Mouse (Mus musculus) embryonic facial prominence, embryonic 12.5 days (tissue): Measurements from ENCODE around the gene Cav3. TPM values are rescaled to one million over a fixed set of nuclear protein-coding genes. Genes with fewer than 3 reads are reported as not detected.

ENCODE experiments used
- ATAC-seq: fragments of 200-750 bp; cut with Nextera tagmentation; 2 replicates; pipeline ENCODE4 v1.8.0; 2017; ENCODE audit not compliant: insufficient number of reproducible peaks, insufficient read depth, low FRiP score, low TSS enrichment
- H3K27ac ChIP-seq: fragments of 300-500 bp; sonication (generic); 2 replicates; pipeline ENCODE4 v1.5.1; 2016; ENCODE audit warnings: mild to moderate bottlenecking
- H3K27me3 ChIP-seq: fragments of 300-500 bp; sonication (generic); 2 replicates; pipeline ENCODE4 v1.6.1; 2016; ENCODE audit warnings: mild to moderate bottlenecking, moderate library complexity
- H3K36me3 ChIP-seq: fragments of 300-500 bp; sonication (generic); 2 replicates; pipeline ENCODE4 v1.6.1; 2016; ENCODE audit warnings: mild to moderate bottlenecking
- H3K4me1 ChIP-seq: fragments of 300-500 bp; sonication (generic); 2 replicates; pipeline ENCODE4 v1.6.1; 2016
- H3K4me2 ChIP-seq: fragments of 300-500 bp; sonication (generic); replicated peaks from 2 replicates; pipeline ENCODE4 v1.6.1; 2016; ENCODE audit warnings: mild to moderate bottlenecking, moderate library complexity
- H3K4me3 ChIP-seq: fragments of 300-500 bp; sonication (generic); 2 replicates; pipeline ENCODE4 v1.5.1; 2016; ENCODE audit warnings: mild to moderate bottlenecking
- H3K9ac ChIP-seq: fragments of 300-500 bp; sonication (generic); 2 replicates; pipeline ENCODE4 v1.6.1; 2016; ENCODE audit warnings: mild to moderate bottlenecking, moderate library complexity
- H3K9me3 ChIP-seq: fragments of 300-500 bp; sonication (generic); 2 replicates; pipeline ENCODE4 v1.6.1; 2016; ENCODE audit warnings: mild to moderate bottlenecking, moderate library complexity
- WGBS: fragments of 180-500 bp; shearing (Covaris S2); methylation state at CpG from one replicate; pipeline ENCODE4 v1.1.7; 2016; 5-methylcytosine and 5-hydroxymethylcytosine counted together
- polyA plus RNA-seq: library from polyadenylated mRNA; unstranded; fragments of >200 nt; fragmentation: Nextera tagmentation; extraction: Ambion mirVana; gene quantifications from 2 replicates; pipeline ENCODE4 v1.2.1, GENCODE M21; 2016

The Cav3 gene
- polyA plus RNA-seq, 1 experiment from 2014 or later = 1.2 TPM

DNA sequence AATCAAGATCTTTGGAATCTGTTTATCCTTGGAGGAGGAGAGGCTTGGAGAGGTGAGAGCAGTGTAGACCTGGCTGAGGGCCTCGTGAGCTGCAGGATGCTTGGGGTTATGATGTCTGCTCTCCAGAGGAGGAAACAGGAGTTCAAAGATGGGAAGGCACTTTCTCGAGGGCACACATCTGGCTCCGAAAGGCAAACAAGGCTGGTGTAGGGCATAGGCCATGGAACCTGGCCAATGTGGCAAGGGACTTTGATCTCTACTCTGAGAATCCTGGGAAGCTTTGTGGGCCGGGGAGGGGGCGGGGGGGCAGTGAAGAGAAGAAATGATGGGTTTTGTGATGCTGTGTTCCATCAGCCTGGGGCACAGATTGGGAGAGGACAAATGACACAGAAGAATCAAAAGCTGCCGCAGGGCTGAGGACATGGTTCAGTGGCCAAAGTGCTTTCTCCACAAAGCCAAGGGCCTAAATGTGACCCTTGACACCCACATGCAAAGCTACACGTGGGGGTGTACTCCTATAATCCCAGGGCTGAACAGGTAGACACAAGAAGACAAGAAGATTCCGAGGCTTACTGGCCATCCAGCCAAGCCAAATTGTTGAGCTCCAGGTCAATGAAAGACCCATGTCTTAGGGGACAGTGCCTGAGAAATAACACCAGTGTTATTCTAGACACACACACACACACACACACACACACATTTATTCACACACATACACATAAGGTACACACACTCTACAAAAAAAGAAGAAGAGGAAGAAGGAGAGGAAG lies 37.2 kb downstream of the Cav3 start:
- Histone ChIP-seq H3K4me1 (0 out of 2 replicates have a peak, but pooled peaks cover 3% of the 10 kb centered on the region), H3K9me3 (no peaks in the 10 kb centered on the region), H3K36me3 (no peaks in the 10 kb centered on the region), H3K4me2 (no peak overlapping the region), H3K4me3 (no peak overlapping the region), H3K27ac (no peak overlapping the region), H3K27me3 (no peaks in the 10 kb centered on the region), H3K9ac (no peak overlapping the region)
- 68% methylated on average over 8 of the region's 8 CpGs for WGBS
- ATAC-seq = no peak

DNA sequence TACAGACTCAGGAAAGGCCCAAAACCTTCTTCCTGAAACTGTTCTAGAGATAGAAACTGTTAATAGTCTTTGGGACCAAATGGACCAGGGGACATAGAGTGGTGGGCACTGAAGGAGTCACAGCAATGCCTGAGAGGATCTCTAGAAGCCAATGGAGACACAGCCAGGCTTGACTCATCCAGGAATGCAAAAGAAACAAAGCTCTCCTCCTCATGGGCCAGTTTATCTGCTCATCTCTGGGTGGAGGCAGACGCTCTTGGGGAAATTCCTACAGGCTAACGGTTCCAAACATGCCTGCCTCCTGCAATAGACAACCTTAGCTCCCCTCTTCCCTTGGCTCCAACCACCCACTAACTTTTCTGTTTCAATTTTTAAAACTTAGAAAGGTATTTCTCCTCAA lies 38.2 kb downstream of the Cav3 start:
- H3K9me3 ChIP-seq = no peaks in the 10 kb centered on the region
- H3K27me3 ChIP-seq = no peaks in the 10 kb centered on the region
- ATAC-seq = no peak
- no peak overlapping the region for H3K4me2 ChIP-seq
- H3K36me3 ChIP-seq = no peaks in the 10 kb centered on the region
- WGBS = 78% methylated on average over 2 of the region's 2 CpGs
- H3K9ac ChIP-seq = no peak overlapping the region
- no peak overlapping the region for H3K4me3 ChIP-seq
- no peak overlapping the region for H3K27ac ChIP-seq
- H3K4me1 ChIP-seq = 0 out of 2 replicates have a peak, but pooled peaks cover 3% of the 10 kb centered on the region

DNA sequence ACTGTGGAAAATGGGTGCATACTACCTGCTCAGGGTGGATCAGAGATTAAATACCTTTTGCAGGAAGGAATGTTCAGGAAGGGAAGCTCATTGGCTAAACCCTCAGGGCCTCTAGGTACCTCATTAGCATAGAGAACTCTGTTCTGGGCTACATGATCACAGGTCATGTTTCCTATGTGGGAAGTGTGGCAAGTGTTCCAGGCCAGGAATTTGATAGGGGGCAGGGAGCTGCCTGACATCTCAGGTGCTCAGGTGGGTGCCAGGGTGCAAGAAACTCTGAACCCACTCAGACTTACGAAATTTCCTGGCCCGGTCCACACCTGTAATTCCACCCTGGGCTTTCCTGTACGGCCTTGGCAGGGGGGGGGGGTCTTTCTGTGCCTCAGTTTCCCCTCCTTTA lies 39.4 kb downstream of the Cav3 start:
- Histone ChIP-seq H3K4me3 (no peak overlapping the region), H3K27me3 (no peaks in the 10 kb centered on the region), H3K9ac (no peak overlapping the region), H3K27ac (no peak overlapping the region), H3K9me3 (no peaks in the 10 kb centered on the region), H3K4me1 (0 out of 2 replicates have a peak, but pooled peaks cover 3% of the 10 kb centered on the region), H3K4me2 (no peak overlapping the region), H3K36me3 (no peaks in the 10 kb centered on the region)
- WGBS = 87% methylated on average over 3 of the region's 3 CpGs
- no peak for ATAC-seq

DNA sequence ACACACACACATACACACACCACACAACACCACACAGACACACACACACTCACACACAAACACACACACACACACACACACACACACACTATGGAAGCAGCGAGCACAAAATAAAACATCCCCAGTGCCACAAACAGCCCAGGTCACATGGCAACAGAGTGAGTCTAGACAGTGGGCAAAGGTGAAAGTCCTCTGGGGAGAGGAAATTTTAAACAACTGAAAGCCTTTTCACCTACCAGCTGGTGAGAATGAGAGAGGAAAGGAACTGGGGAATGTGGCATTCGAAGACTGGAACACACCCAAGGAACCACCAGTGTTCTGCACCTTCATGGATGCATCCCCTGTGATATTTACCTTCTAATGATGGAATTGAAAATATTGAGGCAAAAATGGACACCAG lies 40.2 kb downstream of the Cav3 start:
- ATAC-seq = no peak
- H3K27me3 ChIP-seq = no peaks in the 10 kb centered on the region
- no peak overlapping the region for H3K9ac ChIP-seq
- H3K9me3 ChIP-seq = no peaks in the 10 kb centered on the region
- 64% methylated on average over 2 of the region's 2 CpGs for WGBS
- H3K4me1 ChIP-seq = 0 out of 2 replicates have a peak, but pooled peaks cover 3% of the 10 kb centered on the region
- no peak overlapping the region for H3K4me3 ChIP-seq
- no peak overlapping the region for H3K27ac ChIP-seq
- H3K4me2 ChIP-seq = no peak overlapping the region
- no peaks in the 10 kb centered on the region for H3K36me3 ChIP-seq

DNA sequence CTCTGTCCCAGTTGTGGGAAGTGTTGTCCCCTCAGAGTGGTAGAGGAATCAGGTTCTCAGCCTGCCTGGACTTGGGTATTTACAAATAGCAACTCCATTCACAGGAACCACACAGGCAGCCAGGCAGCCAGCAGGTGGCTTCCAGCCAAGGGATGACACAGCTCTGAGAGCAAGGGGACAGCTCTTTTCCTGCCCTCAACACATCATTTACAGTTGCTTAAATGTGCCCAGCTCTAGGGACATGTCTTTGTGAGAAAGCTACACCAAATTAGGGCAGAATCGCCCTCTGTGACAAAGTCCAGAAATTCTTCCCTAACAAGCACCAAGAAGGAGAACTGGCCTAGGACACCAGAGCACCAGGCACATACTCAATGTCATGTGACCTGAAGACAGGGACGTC lies 41.9 kb downstream of the Cav3 start:
- Histone ChIP-seq H3K4me1 (no peaks in the 10 kb centered on the region), H3K9ac (no peak overlapping the region), H3K27me3 (no peaks in the 10 kb centered on the region), H3K9me3 (no peaks in the 10 kb centered on the region), H3K27ac (no peak overlapping the region), H3K4me2 (no peak overlapping the region), H3K4me3 (no peak overlapping the region), H3K36me3 (no peaks in the 10 kb centered on the region)
- WGBS = 68% methylated on average over 2 of the region's 2 CpGs
- ATAC-seq = no peak

DNA sequence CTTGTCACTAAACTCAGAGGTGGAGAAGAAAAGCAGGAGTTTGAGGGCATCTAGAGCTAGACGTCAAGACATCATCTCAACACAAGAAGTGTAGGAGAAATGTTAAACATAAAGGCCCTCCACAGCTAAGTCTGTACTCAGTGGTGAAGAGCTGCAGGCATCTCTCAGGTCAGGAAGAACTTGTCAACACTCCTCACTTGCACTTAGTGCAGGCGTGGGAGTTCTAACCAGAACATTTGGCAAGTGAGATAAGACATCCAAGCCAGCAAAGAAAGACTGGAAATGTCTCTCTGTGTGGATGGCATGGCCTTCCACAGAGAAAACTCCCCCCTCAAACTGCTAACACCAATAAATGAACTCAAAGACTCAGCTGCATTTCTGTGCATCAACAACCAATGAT lies 48.3 kb downstream of the Cav3 start:
- no peak overlapping the region for H3K27ac ChIP-seq
- peaks cover 9% of the 10 kb centered on the region for H3K4me1 ChIP-seq
- no peaks in the 10 kb centered on the region for H3K9me3 ChIP-seq
- H3K9ac ChIP-seq = no peak overlapping the region
- no peak overlapping the region for H3K4me3 ChIP-seq
- no peak overlapping the region for H3K4me2 ChIP-seq
- ATAC-seq = no peak
- no peaks in the 10 kb centered on the region for H3K27me3 ChIP-seq
- no peaks in the 10 kb centered on the region for H3K36me3 ChIP-seq
- 81% methylated on average over 2 of the region's 2 CpGs for WGBS

DNA sequence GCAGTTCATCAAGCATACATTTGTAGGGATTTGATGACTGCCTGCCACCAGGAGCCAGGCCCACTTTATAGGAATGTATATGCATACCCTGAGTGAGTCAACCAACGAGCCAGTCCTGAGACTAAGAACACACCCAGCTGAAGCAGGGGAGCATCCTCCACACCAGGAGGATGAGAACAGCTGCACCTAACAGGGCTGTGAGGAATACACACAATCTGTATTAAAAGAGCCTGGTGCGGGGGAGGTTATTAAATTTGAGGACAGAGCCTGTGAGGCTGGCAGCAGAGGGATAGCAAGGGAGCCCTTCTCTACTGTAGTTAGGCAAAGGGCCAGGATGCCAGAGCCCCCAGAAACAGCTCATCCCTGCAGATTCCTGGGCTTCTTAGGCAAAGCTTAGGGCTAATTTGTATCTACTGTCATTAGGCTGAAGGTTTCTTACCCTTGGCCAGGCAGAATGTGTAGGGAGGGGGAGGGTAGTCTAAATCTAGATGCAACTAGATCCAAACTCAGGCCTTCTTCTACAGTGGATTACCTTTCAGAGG lies 50.4 kb downstream of the Cav3 start:
- Histone ChIP-seq H3K9me3 (no peaks in the 10 kb centered on the region), H3K9ac (no peak overlapping the region), H3K4me1 (peaks cover 9% of the 10 kb centered on the region), H3K27ac (no peak overlapping the region), H3K36me3 (no peaks in the 10 kb centered on the region), H3K4me2 (no peak overlapping the region), H3K27me3 (no peaks in the 10 kb centered on the region), H3K4me3 (no peak overlapping the region)
- no peak for ATAC-seq
- 46% methylated on average over 2 of the region's 2 CpGs for WGBS

DNA sequence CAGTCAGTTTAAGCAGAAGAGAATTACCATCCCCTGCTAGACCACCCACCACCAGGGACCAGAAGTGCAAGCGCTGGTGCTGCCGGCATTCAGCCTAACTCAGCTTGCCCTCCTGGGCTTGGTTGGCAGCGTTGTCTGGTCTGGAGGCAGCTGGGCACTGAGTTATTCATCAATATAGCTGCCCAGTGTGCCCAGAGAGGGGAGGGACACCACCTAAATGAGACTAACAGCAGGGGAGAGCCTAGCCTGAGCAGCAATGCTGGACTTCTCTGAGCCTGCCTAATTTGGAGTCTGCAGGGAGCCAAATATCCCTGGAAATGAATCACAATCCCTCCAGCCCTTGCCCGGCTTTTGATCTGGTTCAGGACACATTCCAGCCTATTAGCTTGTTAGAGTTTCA lies 51.0 kb downstream of the Cav3 start:
- no peaks in the 10 kb centered on the region for H3K27me3 ChIP-seq
- H3K27ac ChIP-seq = no peak overlapping the region
- no peak for ATAC-seq
- H3K9me3 ChIP-seq = no peaks in the 10 kb centered on the region
- no peaks in the 10 kb centered on the region for H3K36me3 ChIP-seq
- H3K4me3 ChIP-seq = no peak overlapping the region
- no peak overlapping the region for H3K4me2 ChIP-seq
- WGBS = 21% methylated on average over 4 of the region's 4 CpGs
- no peak overlapping the region for H3K9ac ChIP-seq
- H3K4me1 ChIP-seq = peaks cover 9% of the 10 kb centered on the region

DNA sequence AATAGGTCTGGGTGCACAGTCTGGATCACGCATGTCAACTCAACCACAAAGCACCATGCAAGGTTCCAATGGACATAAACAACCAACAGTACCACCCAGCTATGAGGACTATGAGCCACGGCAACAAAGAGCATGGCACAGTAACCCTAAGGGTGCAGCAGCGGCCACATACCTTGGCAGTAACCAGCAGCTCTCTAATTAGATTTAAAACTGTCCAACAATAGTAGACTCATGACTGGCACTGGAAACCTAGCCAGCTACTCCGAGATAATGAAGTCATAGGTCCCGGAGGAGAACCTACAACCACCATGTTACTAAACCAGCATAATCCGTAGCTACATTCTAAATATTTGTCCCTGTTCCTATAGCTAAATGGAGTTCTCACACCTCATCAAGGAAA lies 55.3 kb downstream of the Cav3 start:
- Histone ChIP-seq H3K4me3 (no peak overlapping the region), H3K4me1 (peaks cover 14% of the 10 kb centered on the region), H3K4me2 (no peak overlapping the region), H3K9me3 (no peaks in the 10 kb centered on the region), H3K9ac (no peak overlapping the region), H3K27me3 (no peaks in the 10 kb centered on the region), H3K27ac (no peak overlapping the region), H3K36me3 (no peaks in the 10 kb centered on the region)
- WGBS = 86% methylated on average over 6 of the region's 6 CpGs
- ATAC-seq = no peak

DNA sequence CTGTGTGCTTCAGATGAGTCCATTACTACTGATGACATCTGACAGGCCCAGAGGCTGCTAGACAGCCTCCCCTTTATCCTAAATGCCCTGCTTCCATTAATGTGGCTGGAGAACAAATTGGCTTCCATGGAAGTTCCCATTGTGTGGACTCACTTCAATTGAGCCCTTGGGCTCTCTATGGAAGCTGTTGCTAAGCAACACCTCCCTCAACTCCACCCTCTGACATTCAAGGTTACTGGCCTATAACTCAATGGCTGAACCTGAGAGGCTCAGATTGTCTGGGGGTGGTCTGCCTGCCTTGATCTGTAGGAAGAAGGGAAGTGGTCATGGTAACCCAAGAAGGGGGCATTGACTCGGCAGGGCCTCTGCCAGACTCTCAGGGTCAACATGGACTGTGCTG lies 57.2 kb downstream of the Cav3 start:
- WGBS = 8% methylated on average over 1 of the region's 1 CpGs
- ATAC-seq = peak; percentile 64
- no peaks in the 10 kb centered on the region for H3K27me3 ChIP-seq

DNA sequence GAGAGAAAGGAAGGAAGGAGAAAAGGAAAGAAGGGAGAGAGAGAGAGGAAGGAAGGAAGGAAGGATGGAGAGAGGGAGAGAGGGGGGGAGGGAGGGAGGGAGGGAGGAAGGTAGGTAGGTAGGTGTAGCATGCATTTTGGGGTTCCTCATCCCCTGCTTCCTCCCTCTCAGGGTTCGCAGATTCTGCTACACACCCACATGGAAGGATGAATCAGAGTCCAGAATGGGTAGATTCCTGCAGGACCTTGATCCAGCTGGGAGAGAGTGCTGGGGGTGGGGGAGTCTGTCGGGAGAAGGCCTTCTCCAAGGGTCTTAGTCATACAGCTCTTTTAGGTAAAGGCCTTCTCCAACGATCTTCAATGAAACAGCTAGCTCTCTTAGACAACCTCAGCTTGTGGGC lies 58.3 kb downstream of the Cav3 start:
- 89% methylated on average over 3 of the region's 3 CpGs for WGBS
- Histone ChIP-seq H3K36me3 (no peaks in the 10 kb centered on the region), H3K4me2 (no peak overlapping the region), H3K27ac (no peak overlapping the region), H3K27me3 (no peaks in the 10 kb centered on the region), H3K4me3 (no peak overlapping the region), H3K9me3 (no peaks in the 10 kb centered on the region), H3K4me1 (peaks cover 5% of the 10 kb centered on the region; the same call in 1 of the 2 replicates), H3K9ac (no peak overlapping the region)
- no peak for ATAC-seq

More for the DNA sequence above, 57.2 kb downstream of the Cav3 start:
- peaks cover 5% of the 10 kb centered on the region; the same call in 1 of the 2 replicates for H3K4me1 ChIP-seq
- H3K4me2 ChIP-seq = no peak overlapping the region
- no peaks in the 10 kb centered on the region for H3K9me3 ChIP-seq
- H3K36me3 ChIP-seq = no peaks in the 10 kb centered on the region
- no peak overlapping the region for H3K27ac ChIP-seq
- no peak overlapping the region for H3K4me3 ChIP-seq
- no peak overlapping the region for H3K9ac ChIP-seq

DNA sequence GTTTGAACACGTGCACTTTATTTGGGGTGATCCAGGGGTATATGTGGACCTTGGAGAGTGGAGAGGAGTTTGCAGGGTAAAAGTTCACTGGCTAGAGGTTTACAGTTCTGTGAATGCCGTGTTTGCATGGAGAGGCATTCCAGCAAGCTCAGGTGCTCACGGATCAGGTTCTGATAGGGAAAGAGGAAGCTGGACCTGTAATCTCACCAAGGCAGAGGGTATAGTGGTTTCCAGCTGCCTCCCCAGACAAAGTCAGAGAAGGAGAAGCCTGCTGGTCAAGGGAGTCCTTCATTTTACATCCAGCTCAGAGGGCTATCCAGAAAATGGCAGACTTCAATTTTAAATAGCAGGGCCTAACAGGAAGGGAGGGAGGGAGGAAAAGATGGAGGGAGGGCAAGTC lies 58.7 kb downstream of the Cav3 start:
- Histone ChIP-seq H3K9me3 (no peaks in the 10 kb centered on the region), H3K4me1 (peaks cover 5% of the 10 kb centered on the region; the same call in 1 of the 2 replicates), H3K4me3 (no peak overlapping the region), H3K36me3 (no peaks in the 10 kb centered on the region), H3K27me3 (no peaks in the 10 kb centered on the region), H3K9ac (no peak overlapping the region), H3K4me2 (no peak overlapping the region), H3K27ac (no peak overlapping the region)
- WGBS = 81% methylated on average over 3 of the region's 3 CpGs
- no peak for ATAC-seq
